Mouse (Mus musculus) MEL (cell line): Measurements from ENCODE around the gene Cd44. TPM values are rescaled to one million over a fixed set of nuclear protein-coding genes. Genes with fewer than 3 reads are reported as not detected.

Experiments
- DNase-seq: peaks from one replicate; pipeline ENCODE4 v3.0.0; 2011; ENCODE audit warnings: low read depth, low spot score
- H3K27ac ChIP-seq: 2 replicates; pipeline ENCODE4 v1.5.1; 2012; ENCODE audit warnings: low read depth, mild to moderate bottlenecking, control low read depth, low read length, moderate library complexity; ENCODE audit not compliant: control insufficient read depth
- H3K27me3 ChIP-seq, 2 experiments: fragments of 150-350 bp in 1 of 2; sonication (generic) in 1 of 2; 2 replicates each; pipeline ENCODE4 v1.6.1; 2012; ENCODE audit warnings: low read length in 2 of 2, mild to moderate bottlenecking in 2 of 2, improper control_type of control experiment in 1 of 2, moderate library complexity in 1 of 2; ENCODE audit not compliant: insufficient read depth in 2 of 2, control insufficient read depth in 1 of 2
- H3K36me3 ChIP-seq, 2 experiments: 2 replicates each; pipeline ENCODE4 v1.6.1; 2012 to 2014; ENCODE audit warnings: low read length in 2 of 2, improper control_type of control experiment in 1 of 2, inconsistent platforms in 1 of 2, mild to moderate bottlenecking in 1 of 2; ENCODE audit not compliant: insufficient read depth in 2 of 2, control insufficient read depth in 1 of 2
- H3K4me1 ChIP-seq, 2 experiments: fragments of 150-350 bp in 1 of 2; sonication (generic) in 1 of 2; 2 replicates each; pipeline ENCODE4 v1.6.1; 2012; ENCODE audit warnings: low read length in 2 of 2, improper control_type of control experiment in 1 of 2, mild to moderate bottlenecking in 1 of 2; ENCODE audit not compliant: insufficient read depth in 2 of 2, control insufficient read depth in 1 of 2
- H3K4me3 ChIP-seq, 2 experiments: fragments of 150-350 bp in 1 of 2; sonication (generic) in 1 of 2; 2 replicates each; pipeline ENCODE4 v1.5.1; 2012; ENCODE audit warnings: low read depth in 2 of 2, low read length in 2 of 2, mild to moderate bottlenecking in 2 of 2, moderate library complexity in 2 of 2, control low read depth in 1 of 2, improper control_type of control experiment in 1 of 2; ENCODE audit not compliant: control insufficient read depth in 1 of 2, insufficient read depth in 1 of 2
- H3K79me2 ChIP-seq: 2 replicates; pipeline ENCODE4 v1.6.1; 2012; ENCODE audit warnings: mild to moderate bottlenecking, low read length, moderate library complexity; ENCODE audit not compliant: control insufficient read depth, poor library complexity, insufficient read depth
- H3K9ac ChIP-seq: 2 replicates; pipeline ENCODE4 v1.6.1; 2012; ENCODE audit warnings: low read depth, mild to moderate bottlenecking, control low read depth, low read length, moderate library complexity; ENCODE audit not compliant: control insufficient read depth, poor library complexity, severe bottlenecking
- H3K9me3 ChIP-seq: fragments of 150-350 bp; sonication (generic); replicated peaks from 2 replicates; pipeline ENCODE4 v1.6.1; 2012; ENCODE audit warnings: mild to moderate bottlenecking, low read length, improper control_type of control experiment, moderate library complexity; ENCODE audit not compliant: insufficient read depth
- CHD1 ChIP-seq: IDR thresholded peaks from 2 replicates; pipeline ENCODE4 v1.6.1; 2012; ENCODE audit warnings: low read depth, mild to moderate bottlenecking, inconsistent platforms, low read length, improper control_type of control experiment
- EP300 ChIP-seq, 2 experiments: IDR thresholded peaks; 2 replicates each; pipeline ENCODE4 v1.6.1; 2011; ENCODE audit warnings: improper control_type of control experiment in 2 of 2, low read length in 2 of 2, low read depth in 1 of 2, mild to moderate bottlenecking in 1 of 2
- ETS1 ChIP-seq: IDR thresholded peaks from 2 replicates; pipeline ENCODE4 v1.6.1; 2012; ENCODE audit warnings: low read depth, mild to moderate bottlenecking, inconsistent platforms, low read length, improper control_type of control experiment, moderate library complexity
- GATA1 ChIP-seq: IDR thresholded peaks from 2 replicates; pipeline ENCODE4 v1.6.1; 2011; ENCODE audit warnings: low read depth, low read length, improper control_type of control experiment
- KAT2A ChIP-seq: conservative IDR thresholded peaks from 2 replicates; pipeline ENCODE4 v1.6.1; 2012; ENCODE audit warnings: low read depth, low read length, improper control_type of control experiment, inconsistent platforms
- MAX ChIP-seq: IDR thresholded peaks from 2 replicates; pipeline ENCODE4 v1.6.1; 2011; ENCODE audit warnings: low read length, improper control_type of control experiment
- MAZ ChIP-seq: IDR thresholded peaks from 2 replicates; pipeline ENCODE4 v1.6.1; 2012; ENCODE audit warnings: low read depth, mild to moderate bottlenecking, inconsistent platforms, low read length, improper control_type of control experiment
- NRF1 ChIP-seq: IDR thresholded peaks from 2 replicates; pipeline ENCODE4 v1.6.1; 2014; ENCODE audit warnings: low read depth, mild to moderate bottlenecking, inconsistent platforms, low read length, improper control_type of control experiment, moderate library complexity; ENCODE audit not compliant: poor library complexity, insufficient read depth, severe bottlenecking
- UBTF ChIP-seq: IDR thresholded peaks from 2 replicates; pipeline ENCODE4 v1.6.1; 2012; ENCODE audit warnings: low read depth, mild to moderate bottlenecking, inconsistent platforms, low read length, improper control_type of control experiment, moderate library complexity, borderline replicate concordance; ENCODE audit not compliant: insufficient read depth
- USF1 ChIP-seq: IDR thresholded peaks from 2 replicates; pipeline ENCODE4 v1.6.1; 2014; ENCODE audit warnings: low read depth, mild to moderate bottlenecking, inconsistent platforms, low read length, improper control_type of control experiment, moderate library complexity
- polyA plus RNA-seq, 2 experiments: library from polyadenylated mRNA; stranded (reverse) in 1 of 2; unstranded in 1 of 2; fragments of >175 nt in 1 of 2; fragments of >200 nt in 1 of 2; gene quantifications; 2 replicates each; pipeline versions ENCODE4 v1.2.1 to v1.2.4; 2012; ENCODE audit warnings: low replicate concordance in 2 of 2, low read depth in 1 of 2; ENCODE audit not compliant: insufficient read length in 2 of 2, insufficient read depth in 1 of 2, missing spikeins in 1 of 2
- total RNA-seq: library from RNA; depleted of rRNA; stranded (reverse); fragments of 300-350 nt; gene quantifications from 2 replicates; pipeline ENCODE4 v1.2.3, GENCODE M21; 2012

Cd44 gene
- total and polyA plus RNA-seq, 3 experiments, result 43.8 to 226 (median 53.9) TPM

GRCm38 (mm10) chr2:102768267-102768666 lies 133.2 kb downstream of the Cd44 start:
- H3K27me3 ChIP-seq, result peaks cover 0 to 2% of the 10 kb centered on the region in 2 experiments; a peak in 2 of 4 replicates
- peaks cover 0 to 3% of the 10 kb centered on the region in 2 experiments; a peak in 1 of 4 replicates for H3K36me3 ChIP-seq
- TF ChIP-seq USF1, result no peak
- no peak for TF ChIP-seq CHD1
- no peak for TF ChIP-seq KAT2A
- TF ChIP-seq NRF1, result no peak
- no peak for DNase-seq
- no peaks in the 10 kb centered on the region for H3K79me2 ChIP-seq
- no peak overlapping the region for H3K4me3 ChIP-seq
- no peak overlapping the region for H3K9ac ChIP-seq
- H3K27ac ChIP-seq, result no peak overlapping the region
- H3K9me3 ChIP-seq, result no peaks in the 10 kb centered on the region
- peaks cover 0 to 6% of the 10 kb centered on the region in 2 experiments; a peak in 2 of 4 replicates for H3K4me1 ChIP-seq

- Histone ChIP-seq H3K36me3 (peaks cover 0 to 28% of the 10 kb centered on the region in 2 experiments; a peak in 2 of 4 replicates), H3K9me3 (no peaks in the 10 kb centered on the region)
Observed at GRCm38 (mm10) chr2:102764602-102765374, 136.7 kb downstream of the Cd44 start.

GRCm38 (mm10) chr2:102763991-102764390 lies 137.5 kb downstream of the Cd44 start:
- no peak for TF ChIP-seq MAX
- no peak for TF ChIP-seq ETS1
- TF ChIP-seq MAZ, result no peak
- Histone ChIP-seq H3K4me1 (peaks cover 19 to 32% of the 10 kb centered on the region in 2 experiments), H3K9ac (no peak overlapping the region), H3K27me3 (no peaks in the 10 kb centered on the region), H3K4me3 (no peak overlapping the region), H3K27ac (no peak overlapping the region), H3K9me3 (no peaks in the 10 kb centered on the region), H3K79me2 (no peaks in the 10 kb centered on the region), H3K36me3 (peaks cover 0 to 31% of the 10 kb centered on the region in 2 experiments; a peak in 2 of 4 replicates)
- no peak for DNase-seq

More at GRCm38 (mm10) chr2:102764602-102765374, 136.7 kb downstream of the Cd44 start:
- DNase-seq, result no peak
- Histone ChIP-seq H3K27me3 (peaks cover 0 to under 1% of the 10 kb centered on the region in 2 experiments; a peak in 1 of 4 replicates), H3K4me3 (no peak overlapping the region), H3K27ac (no peak overlapping the region), H3K79me2 (no peaks in the 10 kb centered on the region), H3K9ac (no peak overlapping the region), H3K4me1 (peaks cover 19 to 27% of the 10 kb centered on the region in 2 experiments)
- TF ChIP-seq UBTF (no peak), GATA1 (peak; percentile 47; the same call in 1 of the 2 replicates), EP300 (IDR thresholded peaks at IDR 0.05; ENCODE audit: low read depth in 1 of 2, low read length in 2 of 2) (peak; percentile 26 to 30; a peak in 2 of 4 replicates), ETS1 (peak; percentile 63)
